Mouse (Mus musculus): ENCODE results near the gene Olfr643. TPM values are rescaled to one million over a fixed set of nuclear protein-coding genes. Genes with fewer than 3 reads are reported as not detected.
"Not testable (repeated sequence)": the region's sequence is repeated elsewhere in the genome, so short reads cannot be mapped to it uniquely, and the experiment has no call there.

Olfr643 gene
- polyA plus RNA-seq, 2 experiments from 2014 or later: not detected

DNA sequence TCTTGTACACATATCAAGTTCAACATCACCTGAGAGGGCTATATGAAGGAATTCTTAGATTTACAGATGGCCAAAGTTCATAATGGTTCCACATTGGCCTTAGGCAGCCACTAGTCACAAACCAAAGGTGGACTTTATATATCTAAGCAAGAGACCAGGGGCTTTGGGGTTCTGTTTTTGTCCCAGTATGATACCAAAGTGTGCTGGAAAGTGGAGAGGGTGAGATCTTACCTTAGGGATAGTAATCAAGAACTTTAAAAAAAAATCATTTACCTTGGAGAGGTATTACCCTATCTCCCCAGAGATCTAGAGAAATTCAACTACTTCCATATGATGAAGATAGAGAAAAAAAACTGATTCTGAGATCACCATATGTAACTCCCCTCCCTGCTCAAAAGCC is 120.0 kb downstream of the Olfr643 start, which contains the start of gene Olfr639:
Gene Olfr639 (minus strand): TSS at position 101 of the 400 bp plus-strand sequence.
- ATAC-seq: no peak

- ATAC-seq: no peak
These were observed 138.1 kb downstream of the Olfr643 start for GRCm38 (mm10) chr7:103999124-103999523.

DNA sequence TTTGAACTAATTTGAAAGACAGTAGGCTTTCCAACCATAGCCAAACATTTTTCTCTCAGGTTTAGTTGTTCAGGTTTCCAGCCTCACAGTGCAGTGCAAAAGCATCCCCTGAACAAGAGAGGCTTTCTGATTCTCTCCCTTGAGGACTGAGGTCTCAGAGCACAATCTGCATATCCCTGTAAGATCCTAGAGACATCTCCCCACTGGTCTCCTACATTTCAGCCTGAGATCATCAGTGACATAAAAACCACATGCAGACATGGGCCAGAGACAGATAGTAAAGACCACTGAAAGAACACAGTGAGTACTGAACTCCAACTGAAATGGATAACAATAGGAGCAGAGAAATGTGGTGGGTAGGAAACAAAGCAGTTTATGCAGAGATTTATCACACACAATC is 138.8 kb downstream of the Olfr643 start, which contains the start of gene Olfr638:
Gene Olfr638 (plus strand): TSS at position 301 of the 400 bp plus-strand sequence.
- ATAC-seq: no peak

DNA sequence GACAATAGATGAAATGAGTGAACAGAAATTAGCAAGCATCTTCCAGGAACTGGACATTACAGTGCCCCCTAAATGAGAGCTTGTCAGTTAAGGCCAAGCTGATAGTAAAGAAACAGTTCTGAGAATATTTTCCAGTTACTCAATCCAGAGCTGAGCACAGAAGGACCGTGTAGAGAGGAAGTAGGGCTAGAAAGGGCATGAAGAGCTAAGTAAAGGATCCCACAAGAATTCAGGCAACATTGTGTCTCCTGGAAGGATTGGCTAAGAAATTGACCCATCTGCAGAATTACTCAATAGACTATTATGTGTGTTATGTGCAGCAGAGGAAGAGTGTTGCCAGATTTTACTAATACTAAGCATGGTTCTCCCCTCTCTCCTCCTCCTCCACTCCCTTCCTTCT is 165.4 kb downstream of the Olfr643 start:
- no peak for ATAC-seq

GRCm38 (mm10) chr7:103970852-103971251 is 166.4 kb downstream of the Olfr643 start, which contains the start of gene Olfr635:
TSS of gene Olfr635 (plus strand) at chr7:103971152.
- ATAC-seq: no peak

DNA sequence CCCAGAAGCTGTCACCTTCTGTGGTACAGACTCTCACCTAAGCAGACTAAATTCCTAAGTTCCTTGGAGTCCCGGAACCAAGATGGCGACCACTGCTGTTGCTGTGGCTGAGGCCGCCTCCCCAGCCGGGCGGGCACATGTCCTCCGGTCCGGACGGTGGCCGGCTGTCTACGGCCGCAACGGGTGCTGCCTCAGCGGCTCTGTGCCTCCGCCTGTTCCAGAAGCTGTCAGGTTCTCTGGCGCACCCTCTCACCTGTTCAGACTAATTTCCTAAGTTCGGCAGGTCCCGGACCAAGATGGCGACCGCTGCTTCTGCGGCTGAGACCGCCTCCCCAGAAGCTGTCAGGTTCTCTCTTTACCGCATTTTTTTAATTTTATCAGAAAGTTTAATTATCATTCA is 170.3 kb downstream of the Olfr643 start:
- ATAC-seq: not testable (repeated sequence)

Other genes starting within 250 kb of the Olfr643 start
- gene Olfr64, start 242.9 kb downstream of the Olfr643 start, polyA plus RNA-seq (2017; shearing (Covaris generic)): not detected
- not detected for gene Olfr65, start 233.9 kb downstream of the Olfr643 start, polyA plus RNA-seq (2017; shearing (Covaris generic))
- not detected for gene Olfr631, start 208.6 kb downstream of the Olfr643 start, polyA plus RNA-seq (2017; shearing (Covaris generic))
- not detected for gene Olfr632, start 203.1 kb downstream of the Olfr643 start, polyA plus RNA-seq (2017; shearing (Covaris generic))
- gene Olfr633, start 193.0 kb downstream of the Olfr643 start, polyA plus RNA-seq (2017; shearing (Covaris generic)): not detected
- gene Olfr635, start 166.3 kb downstream of the Olfr643 start, polyA plus RNA-seq (2017; shearing (Covaris generic)): under 1 TPM in 1 of 2 experiments, not detected in 1; 0.08 TPM
- not detected for gene Olfr638, start 138.7 kb downstream of the Olfr643 start, polyA plus RNA-seq (2017; shearing (Covaris generic))
- not detected for gene Olfr639, start 120.1 kb downstream of the Olfr643 start, polyA plus RNA-seq (2017; shearing (Covaris generic))
- gene Olfr640, start 111.8 kb downstream of the Olfr643 start, polyA plus RNA-seq (2017; shearing (Covaris generic)): not detected
- gene Olfr641, start 102.0 kb downstream of the Olfr643 start, polyA plus RNA-seq (2017; shearing (Covaris generic)): not detected
- gene Olfr642, start 84.7 kb downstream of the Olfr643 start, polyA plus RNA-seq (2017; shearing (Covaris generic)): under 1 TPM in 1 of 2 experiments, not detected in 1; 0.07 TPM
- gene 4930516K23Rik, start 76.0 kb downstream of the Olfr643 start, polyA plus RNA-seq (2017; shearing (Covaris generic)): not detected
- gene Olfr644, start 65.5 kb downstream of the Olfr643 start, polyA plus RNA-seq (2017; shearing (Covaris generic)): not detected
- gene Olfr645, start 51.9 kb downstream of the Olfr643 start, polyA plus RNA-seq (2017; shearing (Covaris generic)): not detected
- not detected for gene Olfr646, start 32.5 kb downstream of the Olfr643 start, polyA plus RNA-seq (2017; shearing (Covaris generic))
- gene Ubqln5, start 7.6 kb downstream of the Olfr643 start, polyA plus RNA-seq (2017; shearing (Covaris generic)): not detected
- gene Ubqln3, start 5.9 kb upstream of the Olfr643 start, polyA plus RNA-seq (2017; shearing (Covaris generic)): not detected
- not detected for gene Ubqlnl, start 13.2 kb upstream of the Olfr643 start, polyA plus RNA-seq (2017; shearing (Covaris generic))
- not detected for gene Olfm5, start 27.4 kb upstream of the Olfr643 start, polyA plus RNA-seq (2017; shearing (Covaris generic))
- under 1 TPM; 0.28 to 0.47 TPM for gene Olfr648, start 46.0 kb upstream of the Olfr643 start, polyA plus RNA-seq (2017; shearing (Covaris generic))
- not detected for gene Olfr649, start 58.6 kb upstream of the Olfr643 start, polyA plus RNA-seq (2017; shearing (Covaris generic))
- gene Trim6, start 81.4 kb upstream of the Olfr643 start, polyA plus RNA-seq (2017; shearing (Covaris generic)): 1 to 10 TPM in 1 of 2 experiments, not detected in 1; 1.8 TPM
- 10 to 100 TPM; 48.2 to 67.3 TPM for gene Trim34a, start 107.1 kb upstream of the Olfr643 start, polyA plus RNA-seq (2017; shearing (Covaris generic))
- 10 to 100 TPM; 34.0 to 38.2 TPM for gene Trim5, start 150.7 kb upstream of the Olfr643 start, polyA plus RNA-seq (2017; shearing (Covaris generic))
- gene Trim12a, start 178.1 kb upstream of the Olfr643 start, polyA plus RNA-seq (2017; shearing (Covaris generic)): 100 to 1,000 TPM; 132 to 142 TPM
- 1 to 10 TPM in 1 of 2 experiments, under 1 TPM in 1; 0.53 to 1.0 TPM for gene Trim34b, start 192.1 kb upstream of the Olfr643 start, polyA plus RNA-seq (2017; shearing (Covaris generic))
- gene Trim12c, start 216.0 kb upstream of the Olfr643 start, polyA plus RNA-seq (2017; shearing (Covaris generic)): 10 to 100 TPM; 16.2 to 20.3 TPM
- gene Trim30b, start 232.5 kb upstream of the Olfr643 start, polyA plus RNA-seq (2017; shearing (Covaris generic)): 1 to 10 TPM; 1.6 to 4.0 TPM